Mouse (Mus musculus) limb, embryonic 14.5 days (tissue): ENCODE data around the gene Cubn. TPM values are rescaled to one million over a fixed set of nuclear protein-coding genes. Genes with fewer than 3 reads are reported as not detected.

ENCODE experiments used
- ATAC-seq: fragments of 200-750 bp; cut with Nextera tagmentation; 2 replicates; pipeline ENCODE4 v1.8.0; 2017; ENCODE audit warnings: low read depth, moderate number of reproducible peaks, moderate TSS enrichment; ENCODE audit not compliant: low FRiP score
- DNase-seq: peaks from one replicate; pipeline ENCODE4 v3.0.0-alpha.2; 2015; ENCODE audit warnings: low spot score
- H3K27ac ChIP-seq: fragments of 300-500 bp; sonication (generic); replicated peaks from 2 replicates; pipeline ENCODE4 v1.5.1; 2014; ENCODE audit warnings: low read depth, mild to moderate bottlenecking, low read length, moderate library complexity, mixed read lengths
- H3K27me3 ChIP-seq: fragments of 300-500 bp; sonication (generic); 2 replicates; pipeline ENCODE4 v1.6.1; 2014; ENCODE audit warnings: low read length, mixed read lengths; ENCODE audit not compliant: control insufficient read depth, insufficient read depth
- H3K36me3 ChIP-seq: fragments of 300-500 bp; sonication (generic); 2 replicates; pipeline ENCODE4 v1.6.1; 2014; ENCODE audit warnings: mild to moderate bottlenecking, low read length, moderate library complexity, mixed read lengths; ENCODE audit not compliant: control insufficient read depth, insufficient read depth
- H3K4me1 ChIP-seq: fragments of 300-500 bp; sonication (generic); 2 replicates; pipeline ENCODE4 v1.6.1; 2014; ENCODE audit warnings: antibody characterized with exemption, low read length, mixed read lengths; ENCODE audit not compliant: control insufficient read depth, insufficient read depth
- H3K4me2 ChIP-seq: fragments of 300-500 bp; sonication (generic); replicated peaks from 2 replicates; pipeline ENCODE4 v1.6.1; 2014; ENCODE audit warnings: low read depth, mild to moderate bottlenecking, low read length, moderate library complexity; ENCODE audit not compliant: severe bottlenecking
- H3K4me3 ChIP-seq: fragments of 300-500 bp; sonication (generic); replicated peaks from 2 replicates; pipeline ENCODE4 v1.5.1; 2014; ENCODE audit warnings: low read length
- H3K9ac ChIP-seq: fragments of 300-500 bp; sonication (generic); 2 replicates; pipeline ENCODE4 v1.6.1; 2014; ENCODE audit warnings: mild to moderate bottlenecking, low read depth, low read length, moderate library complexity; ENCODE audit not compliant: severe bottlenecking
- H3K9me3 ChIP-seq: fragments of 300-500 bp; sonication (generic); 2 replicates; pipeline ENCODE4 v1.6.1; 2016; ENCODE audit warnings: low read length; ENCODE audit not compliant: control insufficient read depth
- POLR2A ChIP-seq: fragments of 200-500 bp; IDR thresholded peaks from 2 replicates; pipeline ENCODE4 v1.8.0; 2012; ENCODE audit warnings: inconsistent platforms, mild to moderate bottlenecking, moderate library complexity, borderline replicate concordance; ENCODE audit not compliant: insufficient read depth, insufficient read length; ENCODE audit errors: extremely low read depth
- WGBS: fragments of 180-500 bp; shearing (Covaris S2); extraction: QIAGEN DNeasy Blood & Tissue Kit; methylation state at CpG from one replicate; pipeline ENCODE4 v1.1.7; 2014; 5-methylcytosine and 5-hydroxymethylcytosine counted together
- polyA plus RNA-seq, 2 experiments: library from polyadenylated mRNA; depleted of rRNA in 1 of 2; stranded (reverse) in 1 of 2; unstranded in 1 of 2; fragments of >200 nt; fragmentation: Nextera tagmentation in 1 of 2; extraction: Ambion mirVana in 1 of 2; gene quantifications; 2 replicates each; pipeline versions ENCODE4 v1.2.1 to v1.2.3; 2012 to 2014

Cubn gene
- polyA plus RNA-seq, 2 experiments: 0.28 TPM

DNA sequence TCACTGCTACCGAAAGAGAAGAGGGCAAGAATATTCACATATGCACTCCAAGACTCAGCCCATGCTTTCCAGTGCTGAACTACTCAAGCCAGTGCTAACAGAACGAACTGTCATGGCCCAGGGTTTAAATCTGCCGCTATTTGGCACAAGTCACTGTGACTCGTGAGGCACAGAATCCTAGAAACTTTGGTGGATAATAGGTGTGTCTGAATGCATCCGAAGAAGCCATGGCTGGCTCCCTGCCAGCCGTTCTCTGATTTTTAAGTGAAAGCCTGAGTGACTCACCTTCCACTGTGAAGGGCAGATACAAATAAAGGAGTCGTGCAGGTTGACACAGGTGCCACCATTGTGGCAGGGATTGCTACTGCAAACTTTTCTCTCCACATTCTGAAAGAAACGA is 5.1 kb downstream of the Cubn start:
- no peak for DNase-seq
- no peak overlapping the region for H3K27ac ChIP-seq
- no peak for TF ChIP-seq POLR2A
- H3K36me3 ChIP-seq: no peaks in the 10 kb centered on the region
- WGBS: 74% methylated on average over 8 of the region's 8 CpGs
- H3K27me3 ChIP-seq: no peaks in the 10 kb centered on the region
- H3K4me1 ChIP-seq: 0 out of 2 replicates have a peak, but pooled peaks cover 9% of the 10 kb centered on the region
- H3K9ac ChIP-seq: no peak overlapping the region
- ATAC-seq: no peak
- H3K4me2 ChIP-seq: no peak overlapping the region
- H3K9me3 ChIP-seq: no peaks in the 10 kb centered on the region
- no peak overlapping the region for H3K4me3 ChIP-seq

DNA sequence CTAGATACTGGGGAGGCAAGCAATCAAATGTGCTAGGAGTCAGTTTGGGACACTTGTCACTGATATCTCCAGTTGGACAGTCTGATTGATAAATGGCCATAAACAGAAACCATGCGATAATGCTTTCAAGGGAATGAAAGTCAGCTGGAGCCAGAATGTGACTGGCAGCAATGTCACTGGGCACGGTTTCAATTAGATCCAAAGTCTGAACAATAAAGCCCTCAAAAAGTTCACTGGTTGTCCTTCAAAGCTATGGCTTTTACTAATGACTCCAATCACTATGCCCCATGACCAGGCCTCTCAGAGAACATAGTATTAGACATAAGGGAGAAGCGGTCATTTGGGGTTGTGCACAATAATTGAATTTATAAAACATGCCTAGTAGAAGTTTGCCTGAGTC is 7.0 kb downstream of the Cubn start:
- ATAC-seq: no peak
- 52% methylated on average over 3 of the region's 3 CpGs for WGBS
- Histone ChIP-seq H3K4me2 (no peak overlapping the region), H3K9me3 (no peaks in the 10 kb centered on the region), H3K4me1 (0 out of 2 replicates have a peak, but pooled peaks cover 9% of the 10 kb centered on the region), H3K4me3 (no peak overlapping the region), H3K36me3 (no peaks in the 10 kb centered on the region), H3K27ac (no peak overlapping the region), H3K9ac (no peak overlapping the region), H3K27me3 (no peaks in the 10 kb centered on the region)
- no peak for DNase-seq
- TF ChIP-seq POLR2A: no peak

DNA sequence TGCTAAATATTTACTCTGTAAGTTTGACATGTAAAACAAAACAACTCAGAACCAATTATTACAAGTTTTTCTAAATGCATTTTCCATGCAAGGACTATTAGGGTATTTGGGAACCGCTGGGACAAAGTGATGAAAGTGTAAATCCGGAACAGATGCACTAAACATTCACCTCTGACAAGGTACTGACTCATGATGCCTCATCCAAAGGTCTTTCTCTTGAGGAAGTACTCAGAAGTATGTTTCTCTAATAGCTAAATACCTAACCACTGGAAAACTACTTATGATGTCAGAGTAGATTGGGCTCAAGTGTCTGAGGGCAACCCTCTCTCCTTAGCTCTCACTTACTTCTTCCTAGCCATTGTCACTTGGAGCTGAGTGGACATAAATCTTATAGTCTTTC is 10.9 kb downstream of the Cubn start:
- no peak overlapping the region for H3K27ac ChIP-seq
- no peak for TF ChIP-seq POLR2A
- no peak overlapping the region for H3K4me3 ChIP-seq
- H3K4me2 ChIP-seq: no peak overlapping the region
- no peaks in the 10 kb centered on the region for H3K9me3 ChIP-seq
- no peak overlapping the region for H3K9ac ChIP-seq
- no peak for DNase-seq
- no peaks in the 10 kb centered on the region for H3K27me3 ChIP-seq
- WGBS: 76% methylated on average over 2 of the region's 2 CpGs
- ATAC-seq: no peak
- no peaks in the 10 kb centered on the region for H3K36me3 ChIP-seq
- H3K4me1 ChIP-seq: 0 out of 2 replicates have a peak, but pooled peaks cover 9% of the 10 kb centered on the region

DNA sequence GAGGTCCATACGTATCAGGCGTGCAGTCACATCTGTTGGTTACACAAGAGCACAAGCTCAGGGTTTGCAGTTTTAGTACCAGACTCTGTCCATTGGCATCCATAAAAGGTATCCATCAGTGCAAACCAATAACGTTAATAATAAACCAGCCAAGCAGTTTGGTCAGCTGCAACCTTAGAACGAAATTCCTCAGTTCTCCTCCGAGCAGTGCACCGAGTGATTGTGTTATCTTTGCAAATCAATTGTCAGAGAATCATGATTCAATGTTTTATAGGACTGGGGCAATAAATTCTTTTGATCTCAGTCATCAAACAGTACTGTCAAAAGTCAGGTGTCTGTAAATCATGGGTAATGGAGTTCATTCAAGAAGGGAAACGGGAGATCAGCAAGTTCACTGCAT is 12.4 kb downstream of the Cubn start:
- 69% methylated on average over 7 of the region's 7 CpGs for WGBS
- Histone ChIP-seq H3K27ac (no peak overlapping the region), H3K27me3 (no peaks in the 10 kb centered on the region), H3K9ac (no peak overlapping the region), H3K4me1 (no peaks in the 10 kb centered on the region), H3K4me3 (no peak overlapping the region), H3K36me3 (no peaks in the 10 kb centered on the region), H3K9me3 (no peaks in the 10 kb centered on the region), H3K4me2 (no peak overlapping the region)
- DNase-seq: no peak
- no peak for TF ChIP-seq POLR2A
- ATAC-seq: no peak

DNA sequence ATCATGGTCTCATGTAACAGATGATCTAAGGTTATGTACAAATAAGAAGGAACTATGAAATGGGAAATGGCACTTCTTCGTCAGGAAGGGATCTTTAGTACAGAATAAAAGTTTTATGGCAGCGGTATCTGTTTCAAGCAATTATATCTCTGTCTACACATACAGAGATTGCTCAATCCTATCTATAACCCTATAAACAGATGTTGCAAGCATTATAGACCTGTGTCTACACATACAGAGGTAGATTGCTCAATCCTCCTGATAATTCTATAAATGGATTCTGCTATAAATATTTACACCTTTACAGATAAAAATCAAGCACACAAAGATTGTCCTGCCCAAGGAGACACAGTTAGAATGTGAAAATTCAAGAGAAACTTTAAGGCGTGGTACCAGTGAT is 21.5 kb downstream of the Cubn start:
- DNase-seq (no peak), ATAC-seq (no peak)
- Histone ChIP-seq H3K4me2 (no peak overlapping the region), H3K27ac (no peak overlapping the region), H3K36me3 (no peaks in the 10 kb centered on the region), H3K4me1 (no peaks in the 10 kb centered on the region), H3K9ac (no peak overlapping the region), H3K4me3 (no peak overlapping the region), H3K9me3 (no peaks in the 10 kb centered on the region), H3K27me3 (no peaks in the 10 kb centered on the region)
- TF ChIP-seq POLR2A: no peak
- 84% methylated on average over 3 of the region's 3 CpGs for WGBS

DNA sequence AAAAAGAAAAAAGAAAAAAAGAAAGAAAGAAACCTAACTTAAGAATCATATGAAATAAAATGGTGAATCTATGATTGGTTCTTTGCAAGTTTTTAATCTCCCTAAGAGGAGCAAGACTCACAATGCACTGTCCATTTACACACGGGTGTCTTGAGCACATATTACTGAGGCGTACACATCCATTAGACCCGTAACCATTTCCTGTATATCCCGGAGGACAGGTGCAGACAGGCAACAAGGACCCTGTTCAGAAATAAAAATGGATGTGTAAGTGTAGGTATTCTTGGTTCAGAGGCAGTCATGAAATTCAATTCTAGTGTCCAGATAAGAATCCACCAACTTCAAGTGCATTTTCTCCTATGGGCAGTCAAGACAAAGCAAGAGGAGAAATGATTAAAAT is 22.0 kb downstream of the Cubn start:
- ATAC-seq: no peak
- 89% methylated on average over 4 of the region's 4 CpGs for whole genome bisulfite sequencing
- no peaks in the 10 kb centered on the region for H3K9me3 ChIP-seq
- no peaks in the 10 kb centered on the region for H3K27me3 ChIP-seq
- H3K4me1 ChIP-seq: no peaks in the 10 kb centered on the region
- DNase-seq: no peak
- no peak overlapping the region for H3K4me3 ChIP-seq
- no peak overlapping the region for H3K9ac ChIP-seq
- H3K36me3 ChIP-seq: no peaks in the 10 kb centered on the region
- no peak overlapping the region for H3K27ac ChIP-seq
- H3K4me2 ChIP-seq: no peak overlapping the region
- no peak for TF ChIP-seq POLR2A
